31 mouse cellular contexts compared by ENCODE assay signal in the genomic region with DNA sequence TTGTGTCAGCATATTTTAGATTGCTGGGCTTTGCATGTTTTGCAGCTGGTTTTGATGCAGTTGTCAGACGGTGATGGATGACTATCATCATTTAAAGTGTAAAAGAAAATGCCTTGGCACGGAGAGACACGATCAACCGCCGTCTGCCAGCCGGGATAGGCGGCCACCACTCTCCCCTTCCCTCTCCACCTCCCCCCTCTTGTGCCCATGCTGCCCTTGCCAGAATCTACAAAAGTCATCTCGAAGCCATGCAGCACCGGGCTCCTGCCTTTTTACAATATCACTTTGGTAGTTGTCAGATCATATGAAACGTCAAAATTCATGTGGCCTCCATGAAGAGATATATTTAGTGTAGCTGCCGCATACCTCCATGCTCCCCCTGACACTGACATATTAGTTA.
DNase-seq lines count a peak whose midpoint lies in the region; ATAC-seq and TF ChIP-seq lines count a peak whose summit lies in the region.
"Had no signal": no experiment of that assay in that cellular context is flagged by ENCODE, and none has a peak within 500 bp of the region (broad histone marks: within the 10 kb centered on the region; RNA-seq: fewer than 3 reads in every experiment).

No protein-coding gene starts in this region.

- ATAC-seq in lung, postnatal 0 days, result no peak
- no peak for ATAC-seq in kidney, embryonic 16.5 days (ENCODE audit: low FRiP score, low TSS enrichment)
- ATAC-seq: midbrain, embryonic 15.5 days; Patski had no signal

- H3K4me1 ChIP-seq in heart, adult 2 months (ENCODE audit: control insufficient read depth, insufficient read depth, low read length), result no peaks in the 10 kb centered on the region
- no peaks in the 10 kb centered on the region for H3K4me1 ChIP-seq in lung, postnatal 0 days (ENCODE audit: insufficient read depth, low read depth, low read length)
- no peaks in the 10 kb centered on the region for H3K4me1 ChIP-seq in kidney, embryonic 16.5 days (ENCODE audit: insufficient read depth, low read length)
- H3K4me1 ChIP-seq: forebrain, embryonic 12.5 days; heart, embryonic 12.5 days; kidney, embryonic 15.5 days; limb, embryonic 15.5 days; midbrain, embryonic 10.5 days; midbrain, embryonic 15.5 days had no signal

- H3K9ac ChIP-seq in heart, adult 2 months (ENCODE audit: low read depth, low read length), result no peak overlapping the region
- H3K9ac ChIP-seq in lung, postnatal 0 days (replicated peaks; ENCODE audit: low read depth), result no peak overlapping the region
- H3K9ac ChIP-seq in kidney, embryonic 16.5 days (replicated peaks; ENCODE audit: low read length), result no peak overlapping the region
- H3K9ac ChIP-seq: embryonic facial prominence, embryonic 15.5 days; forebrain, embryonic 12.5 days; heart, embryonic 12.5 days; kidney, embryonic 15.5 days; limb, embryonic 15.5 days; liver, embryonic 14.5 days; midbrain, embryonic 15.5 days had no signal

- TF ChIP-seq EP300 in heart, adult 2 months (IDR thresholded peaks at IDR 0.05; ENCODE audit: insufficient read depth, low read depth, low read length), result no peak
- TF ChIP-seq EP300 in lung, postnatal 0 days (IDR thresholded peaks at IDR 0.05), result no peak

- 76% methylated on average over 11 of the region's 11 CpGs for WGBS in heart, adult 2 months
- 30% methylated on average over 11 of the region's 11 CpGs for WGBS in lung, postnatal 0 days
- 59% methylated on average over 11 of the region's 11 CpGs for WGBS in kidney, embryonic 16.5 days

- 0 out of 2 replicates have a peak, but pooled peaks cover 2% of the 10 kb centered on the region for H3K27me3 ChIP-seq in heart, adult 2 months (ENCODE audit: control insufficient read depth, insufficient read depth, low read length)
- H3K27me3 ChIP-seq in lung, postnatal 0 days (replicated peaks; ENCODE audit: insufficient read depth, low read length), result no peaks in the 10 kb centered on the region
- H3K27me3 ChIP-seq in kidney, embryonic 16.5 days (ENCODE audit: insufficient read depth, low read length), result 0 out of 2 replicates have a peak, but pooled peaks cover 11% of the 10 kb centered on the region
- H3K27me3 ChIP-seq: CH12.LX; embryonic facial prominence, embryonic 15.5 days; heart, embryonic 12.5 days; midbrain, embryonic 15.5 days; Patski had no signal

- intact Hi-C loops in heart, adult 2 months (cut with DNase I), result no loop called here

- no peak for TF ChIP-seq POLR2A in heart, adult 2 months (IDR thresholded peaks at IDR 0.05; ENCODE audit: insufficient read depth, low read depth, low read length)
- TF ChIP-seq POLR2A in brain, embryonic 14.5 days (IDR thresholded peaks at IDR 0.05; ENCODE audit: borderline replicate concordance, extremely low read depth, insufficient read depth, insufficient read length, poor library complexity, severe bottlenecking), result no peak

- no peaks in the 10 kb centered on the region for H3K79me2 ChIP-seq in heart, adult 2 months (replicated peaks; ENCODE audit: control insufficient read depth, insufficient read depth, low read length)

- DNase-seq in heart, adult 11 months, result peak; percentile 54
- DNase-seq in heart, adult 2 months, result no peak
- peak; percentile 46 for DNase-seq in retina, postnatal 1 day
- DNase-seq in retina, embryonic 14.5 days (ENCODE audit: low spot score), result no peak
- DNase-seq in brain, embryonic 14.5 days (ENCODE audit: low read depth), result peak; percentile 55
- DNase-seq in lung, postnatal 0 days (ENCODE audit: low spot score), result no peak
- DNase-seq: adrenal gland, postnatal 36 days; cerebellum, adult 9-10 months; gastrocnemius, postnatal 25 days; heart, adult 18-20 months; heart, postnatal 4 days; kidney, adult 18-20 months; lung, adult 2 months; lung, postnatal 14 days; right cerebral cortex, postnatal 4 days; thymus, adult 18-20 months; thymus, postnatal 25 days had no signal

- no peak overlapping the region for H3K4me3 ChIP-seq in heart, adult 2 months
- no peak overlapping the region for H3K4me3 ChIP-seq in lung, postnatal 0 days (ENCODE audit: low read depth, low read length)
- no peak overlapping the region for H3K4me3 ChIP-seq in kidney, embryonic 16.5 days (ENCODE audit: low read length)
- H3K4me3 ChIP-seq: embryonic facial prominence, embryonic 15.5 days; forebrain, embryonic 12.5 days; heart, embryonic 12.5 days; kidney, embryonic 15.5 days; layer of hippocampus, adult 2 months; limb, embryonic 10.5 days; limb, embryonic 15.5 days; midbrain, embryonic 10.5 days; midbrain, embryonic 15.5 days had no signal

- TF ChIP-seq CTCF in heart, adult 2 months (IDR thresholded peaks at IDR 0.05), result no peak
- TF ChIP-seq CTCF in brain, embryonic 14.5 days (IDR thresholded peaks at IDR 0.05; ENCODE audit: borderline replicate concordance, extremely low read depth, insufficient read depth, insufficient read length), result no peak
- TF ChIP-seq CTCF in lung, postnatal 0 days (IDR thresholded peaks at IDR 0.05), result no peak

- no peaks in the 10 kb centered on the region for H3K36me3 ChIP-seq in heart, adult 2 months (ENCODE audit: control insufficient read depth, insufficient read depth, low read length)
- no peaks in the 10 kb centered on the region for H3K36me3 ChIP-seq in lung, postnatal 0 days (ENCODE audit: insufficient read depth, low read length)
- H3K36me3 ChIP-seq in kidney, embryonic 16.5 days (ENCODE audit: insufficient read depth, low read length), result no peaks in the 10 kb centered on the region
- H3K36me3 ChIP-seq: embryonic facial prominence, embryonic 15.5 days; forebrain, embryonic 12.5 days; heart, embryonic 12.5 days; kidney, embryonic 15.5 days; limb, embryonic 10.5 days; limb, embryonic 15.5 days; midbrain, embryonic 10.5 days; midbrain, embryonic 15.5 days had no signal

- no peaks in the 10 kb centered on the region for H3K9me3 ChIP-seq in lung, postnatal 0 days (ENCODE audit: low read length)
- no peaks in the 10 kb centered on the region for H3K9me3 ChIP-seq in kidney, embryonic 16.5 days (ENCODE audit: low read length)
- H3K9me3 ChIP-seq: embryonic facial prominence, embryonic 15.5 days; forebrain, embryonic 12.5 days; heart, embryonic 12.5 days; kidney, embryonic 15.5 days; limb, embryonic 10.5 days; limb, embryonic 15.5 days; midbrain, embryonic 10.5 days; midbrain, embryonic 15.5 days had no signal

- no peak overlapping the region for H3K4me2 ChIP-seq in lung, postnatal 0 days (replicated peaks; ENCODE audit: low read depth, low read length)
- no peak overlapping the region for H3K4me2 ChIP-seq in kidney, embryonic 16.5 days (replicated peaks; ENCODE audit: low read depth, low read length)
- H3K4me2 ChIP-seq: embryonic facial prominence, embryonic 15.5 days; forebrain, embryonic 12.5 days; heart, embryonic 12.5 days; kidney, embryonic 15.5 days; limb, embryonic 15.5 days; midbrain, embryonic 15.5 days had no signal

- no peak overlapping the region for H3K27ac ChIP-seq in heart, adult 2 months
- no peak overlapping the region for H3K27ac ChIP-seq in lung, postnatal 0 days (ENCODE audit: low read length)
- no peak overlapping the region for H3K27ac ChIP-seq in kidney, embryonic 16.5 days (ENCODE audit: low read length)
- H3K27ac ChIP-seq: embryonic facial prominence, embryonic 15.5 days; forebrain, embryonic 12.5 days; kidney, embryonic 15.5 days; layer of hippocampus, adult 2 months; limb, embryonic 10.5 days; limb, embryonic 15.5 days; liver, embryonic 14.5 days; midbrain, embryonic 10.5 days; midbrain, embryonic 15.5 days; stomach, postnatal 0 days had no signal

Comparison
In these comparisons a context has a peak if more than half of its experiments do, and no peak if none do; other contexts are left out.
1. DNase-seq: peak in heart, adult 11 months (single experiment), retina, postnatal 1 day (single experiment) and brain, embryonic 14.5 days (single experiment); none in heart, adult 2 months (0 of 2), retina, embryonic 14.5 days (single experiment) and lung, postnatal 0 days (single experiment).